Mouse (Mus musculus) heart, postnatal 14 days (tissue): ENCODE data around the gene Slc6a8. TPM values are rescaled to one million over a fixed set of nuclear protein-coding genes. Genes with fewer than 3 reads are reported as not detected.

ENCODE experiments used
- total RNA-seq, 2 experiments: library from RNA; stranded (reverse); gene quantifications; 2 replicates each; pipeline ENCODE4 v1.2.3; 2021

The Slc6a8 gene
- total RNA-seq, 2 experiments from 2014 or later = 109 to 112 TPM

Other genes with a start within 250 kb of the Slc6a8 start
- gene Trex2, start 237.8 kb upstream of the Slc6a8 start, total RNA-seq = not detected
- 1 to 10 TPM; 8.3 to 8.8 TPM for gene Haus7, start 214.1 kb upstream of the Slc6a8 start, total RNA-seq
- 100 to 1,000 TPM; 216 to 248 TPM for gene Bgn, start 189.5 kb upstream of the Slc6a8 start, total RNA-seq
- gene Atp2b3, start 170.1 kb upstream of the Slc6a8 start, total RNA-seq = under 1 TPM in 1 of 2 experiments, not detected in 1; 0.14 TPM
- gene Dusp9, start 33.7 kb upstream of the Slc6a8 start, total RNA-seq = not detected
- 1 to 10 TPM; 4.3 to 6.8 TPM for gene Pnck, start 13.0 kb upstream of the Slc6a8 start, total RNA-seq
- gene Bcap31, start 43.0 kb downstream of the Slc6a8 start, total RNA-seq = 10 to 100 TPM; 75.8 to 89.6 TPM
- 10 to 100 TPM; 27.8 TPM for gene Abcd1, start 43.4 kb downstream of the Slc6a8 start, total RNA-seq
- 1 to 10 TPM; 1.0 to 1.2 TPM for gene Plxnb3, start 83.9 kb downstream of the Slc6a8 start, total RNA-seq
- gene Srpk3, start 101.3 kb downstream of the Slc6a8 start, total RNA-seq = 10 to 100 TPM; 23.9 to 29.3 TPM
- 100 to 1,000 TPM; 582 to 586 TPM for gene Idh3g, start 113.7 kb downstream of the Slc6a8 start, total RNA-seq
- gene Ssr4, start 113.9 kb downstream of the Slc6a8 start, total RNA-seq = 10 to 100 TPM; 82.1 to 83.9 TPM
- 1 to 10 TPM; 2.0 to 2.1 TPM for gene Pdzd4, start 151.8 kb downstream of the Slc6a8 start, total RNA-seq
- gene Avpr2, start 219.0 kb downstream of the Slc6a8 start, total RNA-seq = not detected
- 1 to 10 TPM; 2.0 to 2.1 TPM for gene L1cam, start 223.0 kb downstream of the Slc6a8 start, total RNA-seq
- 1 to 10 TPM; 2.0 to 4.0 TPM for gene Arhgap4, start 248.7 kb downstream of the Slc6a8 start, total RNA-seq
- gene Naa10, start 248.8 kb downstream of the Slc6a8 start, total RNA-seq = 10 to 100 TPM; 54.3 to 59.5 TPM